Mouse (Mus musculus) spleen, adult 2 months (tissue): ENCODE results near the gene 1700069L16Rik.

Experiments used
- CTCF ChIP-seq: fragments of 200-500 bp; IDR thresholded peaks from 2 replicates; pipeline ENCODE4 v1.5.1; 2011; ENCODE audit warnings: mild to moderate bottlenecking, inconsistent platforms; ENCODE audit not compliant: insufficient read depth, insufficient read length, insufficient replicate concordance; ENCODE audit errors: extremely low read depth
- POLR2A ChIP-seq: fragments of 200-500 bp; IDR thresholded peaks from 2 replicates; pipeline ENCODE4 v1.6.1; 2011; ENCODE audit warnings: low read depth, low read length, inconsistent platforms

DNA sequence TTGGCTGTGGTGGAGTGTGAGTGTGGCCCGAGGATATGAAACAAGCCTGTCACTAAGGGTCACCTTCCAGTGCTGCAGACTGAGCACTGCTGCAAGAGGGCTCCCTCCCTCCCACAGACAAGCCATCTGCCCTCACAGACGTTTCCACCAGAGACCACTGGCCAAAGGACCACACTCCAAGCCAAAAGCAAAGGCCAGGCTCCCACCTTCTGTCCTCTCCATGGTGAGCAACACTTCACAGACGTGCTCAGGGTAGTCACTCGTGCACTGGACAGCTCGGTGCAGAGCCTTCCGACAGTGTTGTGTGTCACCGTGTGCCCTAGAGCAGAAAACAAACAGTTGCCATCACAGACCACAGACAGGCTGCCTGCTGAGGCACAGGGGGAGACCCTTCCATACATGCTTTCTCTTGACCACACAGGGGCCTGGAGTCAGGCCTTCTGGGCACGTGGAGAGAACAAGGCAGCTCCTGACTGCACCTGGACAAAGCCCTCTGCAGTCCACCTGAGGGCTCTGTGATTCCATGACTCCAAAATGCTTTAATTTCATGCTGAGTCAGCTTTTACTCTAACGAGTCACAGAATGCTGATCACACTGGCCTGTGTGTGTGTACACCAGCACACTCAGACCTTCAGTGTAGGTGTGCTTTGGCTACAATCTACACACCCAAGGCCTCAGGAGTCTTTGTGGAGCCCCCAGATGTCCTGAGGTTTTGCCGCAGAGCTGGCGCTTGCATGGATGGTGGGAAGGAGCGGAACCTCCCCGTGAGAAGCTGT, 24.2 kb upstream of the 1700069L16Rik start:
- TF ChIP-seq POLR2A = no peak
- TF ChIP-seq CTCF = no peak
